Mouse (Mus musculus): Measurements from ENCODE around the gene Ddah1. TPM values are rescaled to one million over a fixed set of nuclear protein-coding genes. Genes with fewer than 3 reads are reported as not detected.

Ddah1 gene
- polyA plus RNA-seq, 1 experiment from 2014 or later: 39.4 TPM

DNA sequence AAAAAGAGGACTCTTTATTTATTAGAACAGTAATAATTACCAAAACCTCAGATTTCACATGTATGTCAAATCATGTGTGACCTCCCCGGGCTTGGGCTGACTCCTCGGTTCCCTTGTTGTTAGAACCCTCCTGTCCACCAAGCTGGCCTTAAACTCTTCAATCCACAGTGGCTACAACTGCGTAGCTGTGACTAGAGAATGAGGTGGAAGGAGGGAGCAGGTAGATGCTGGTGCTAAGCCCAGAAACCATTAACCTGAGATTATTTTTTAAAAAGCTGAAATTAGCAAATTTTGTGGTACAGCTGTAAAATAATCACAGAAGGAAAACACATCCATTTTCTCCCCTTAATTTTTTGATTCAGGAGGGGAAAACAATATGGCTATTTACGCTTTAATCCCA, 10.0 kb downstream of the Ddah1 start:
- 90% methylated on average over 4 of the region's 4 CpGs for WGBS
- H3K27me3 ChIP-seq: no peaks in the 10 kb centered on the region
- H3K4me2 ChIP-seq: no peak overlapping the region
- no peak overlapping the region for H3K27ac ChIP-seq
- no peak overlapping the region for H3K4me3 ChIP-seq
- ATAC-seq (ENCODE audit: insufficient number of reproducible peaks, insufficient read depth, low FRiP score, low TSS enrichment, low read depth): no peak
- peaks cover 9% of the 10 kb centered on the region for H3K4me1 ChIP-seq
- H3K9me3 ChIP-seq: no peaks in the 10 kb centered on the region
- H3K9ac ChIP-seq: no peak overlapping the region
- no peaks in the 10 kb centered on the region for H3K36me3 ChIP-seq

DNA sequence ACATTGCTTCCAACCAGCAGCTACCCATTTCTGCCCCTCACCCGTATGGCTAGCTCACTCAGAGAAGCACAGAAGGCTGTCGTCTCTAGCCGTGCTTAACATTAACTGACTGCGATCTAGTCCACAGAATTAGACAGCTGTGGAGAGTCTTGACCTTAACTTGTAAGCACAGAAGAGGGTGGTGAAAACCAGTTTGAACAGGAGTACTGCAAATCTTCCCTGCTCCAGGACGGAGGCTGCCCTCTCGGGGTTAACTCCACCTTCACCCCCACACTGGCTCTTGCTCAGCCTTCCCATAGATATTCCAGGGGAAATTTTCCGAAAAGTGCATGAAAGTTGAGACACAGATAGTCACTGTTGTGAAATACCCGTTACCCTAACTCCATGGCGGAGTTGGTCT, 14.9 kb downstream of the Ddah1 start:
- no peaks in the 10 kb centered on the region for H3K9me3 ChIP-seq
- H3K27ac ChIP-seq: no peak overlapping the region
- H3K4me1 ChIP-seq: peaks cover 27% of the 10 kb centered on the region
- WGBS: 81% methylated on average over 9 of the region's 9 CpGs
- no peak overlapping the region for H3K4me2 ChIP-seq
- no peaks in the 10 kb centered on the region for H3K36me3 ChIP-seq
- no peaks in the 10 kb centered on the region for H3K27me3 ChIP-seq
- H3K4me3 ChIP-seq: no peak overlapping the region
- no peak for ATAC-seq (ENCODE audit: insufficient number of reproducible peaks, insufficient read depth, low FRiP score, low TSS enrichment, low read depth)
- no peak overlapping the region for H3K9ac ChIP-seq

DNA sequence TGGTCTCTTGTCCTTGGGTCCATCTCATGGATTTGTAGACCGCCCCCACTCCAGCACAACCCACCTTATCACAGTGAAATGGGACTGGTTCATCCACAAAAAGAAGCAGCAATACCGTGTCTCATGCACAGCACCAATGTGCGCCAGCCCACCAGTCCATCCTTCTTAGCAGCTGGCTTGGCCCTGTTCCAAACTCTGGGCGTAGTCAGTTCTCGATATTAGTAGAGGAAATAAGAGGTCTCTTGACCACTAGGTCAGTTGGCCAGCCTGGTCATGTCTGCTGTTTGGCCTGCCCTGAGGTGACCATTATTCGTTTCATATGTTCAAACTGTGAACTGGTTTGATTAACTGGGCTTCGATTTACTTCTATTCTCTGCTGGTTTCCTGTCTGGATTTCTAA, 15.9 kb downstream of the Ddah1 start:
- H3K27me3 ChIP-seq: no peaks in the 10 kb centered on the region
- WGBS: 82% methylated on average over 7 of the region's 7 CpGs
- H3K9ac ChIP-seq: no peak overlapping the region
- ATAC-seq (ENCODE audit: insufficient number of reproducible peaks, insufficient read depth, low FRiP score, low TSS enrichment, low read depth): no peak
- H3K4me1 ChIP-seq: peaks cover 33% of the 10 kb centered on the region
- H3K4me3 ChIP-seq: no peak overlapping the region
- no peak overlapping the region for H3K27ac ChIP-seq
- H3K36me3 ChIP-seq: no peaks in the 10 kb centered on the region
- H3K9me3 ChIP-seq: no peaks in the 10 kb centered on the region
- no peak overlapping the region for H3K4me2 ChIP-seq

DNA sequence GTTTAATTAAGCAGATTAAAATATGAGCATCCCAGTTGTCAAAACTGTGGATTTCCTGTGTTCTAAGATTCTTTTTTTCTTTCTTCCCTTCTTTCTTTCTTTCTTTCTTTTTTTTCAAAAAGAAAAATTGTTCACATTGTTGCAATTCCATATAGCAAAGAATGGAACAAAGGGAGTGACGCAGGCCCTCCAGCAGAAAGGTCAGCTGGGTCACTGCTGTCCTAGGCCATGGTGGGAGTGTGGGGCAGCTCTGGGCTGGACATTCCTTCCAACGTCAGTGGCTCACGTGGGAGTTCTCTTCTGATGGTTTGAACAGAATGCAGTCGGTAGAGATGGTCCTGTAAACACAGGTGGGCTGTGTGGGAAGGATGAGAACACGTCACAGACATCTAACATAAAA, 16.8 kb downstream of the Ddah1 start:
- H3K4me3 ChIP-seq: no peak overlapping the region
- no peak overlapping the region for H3K9ac ChIP-seq
- H3K4me2 ChIP-seq: no peak overlapping the region
- 51% methylated on average over 5 of the region's 5 CpGs for WGBS
- H3K27ac ChIP-seq: no peak overlapping the region
- H3K4me1 ChIP-seq: peaks cover 39% of the 10 kb centered on the region
- no peaks in the 10 kb centered on the region for H3K9me3 ChIP-seq
- H3K27me3 ChIP-seq: no peaks in the 10 kb centered on the region
- no peak for ATAC-seq (ENCODE audit: insufficient number of reproducible peaks, insufficient read depth, low FRiP score, low TSS enrichment, low read depth)
- no peaks in the 10 kb centered on the region for H3K36me3 ChIP-seq

DNA sequence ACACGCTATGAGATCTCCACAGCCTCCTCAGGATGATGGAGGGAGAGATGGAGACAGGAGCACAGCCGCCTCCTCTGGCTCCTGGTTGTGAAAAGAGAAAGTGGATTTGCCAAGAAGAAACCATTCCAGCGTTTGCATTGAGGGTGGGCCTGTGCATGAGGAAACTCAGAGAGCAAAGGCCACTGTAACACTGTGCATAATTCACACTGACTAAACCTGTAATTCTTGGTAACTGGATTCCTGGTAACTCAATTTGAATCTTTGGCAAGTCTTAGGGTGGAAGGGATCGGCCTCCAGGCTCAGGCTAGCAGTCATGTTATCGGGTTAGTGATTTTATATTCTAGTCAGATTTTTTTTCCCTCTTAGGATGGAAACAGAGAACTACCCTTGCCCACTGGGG, 17.4 kb downstream of the Ddah1 start:
- WGBS: 73% methylated on average over 5 of the region's 5 CpGs
- Histone ChIP-seq H3K4me2 (no peak overlapping the region), H3K4me3 (no peak overlapping the region), H3K36me3 (no peaks in the 10 kb centered on the region), H3K27ac (no peak overlapping the region), H3K9me3 (no peaks in the 10 kb centered on the region), H3K9ac (no peak overlapping the region), H3K4me1 (peaks cover 42% of the 10 kb centered on the region), H3K27me3 (no peaks in the 10 kb centered on the region)
- ATAC-seq (ENCODE audit: insufficient number of reproducible peaks, insufficient read depth, low FRiP score, low TSS enrichment, low read depth): no peak

DNA sequence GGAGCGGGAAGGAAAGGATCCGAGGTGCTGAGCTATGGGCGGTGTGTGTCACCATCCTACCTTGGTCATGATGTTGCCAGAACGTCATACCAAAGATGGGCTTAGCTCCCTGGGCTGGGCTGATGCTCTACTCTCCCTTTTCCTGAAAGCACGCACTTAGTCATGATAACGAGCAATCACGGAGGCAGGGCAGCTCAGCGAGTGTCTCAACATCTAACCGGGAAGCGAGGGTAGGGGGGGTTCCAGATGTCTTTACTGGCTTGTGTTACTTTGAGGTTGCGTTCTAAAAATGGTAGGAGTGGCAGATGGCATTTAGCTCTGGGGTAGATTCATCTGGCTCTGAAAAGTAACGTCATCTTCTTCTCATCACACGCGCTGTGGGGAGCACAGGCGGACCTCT, 18.5 kb downstream of the Ddah1 start:
- no peaks in the 10 kb centered on the region for H3K36me3 ChIP-seq
- no peaks in the 10 kb centered on the region for H3K27me3 ChIP-seq
- 44% methylated on average over 15 of the region's 15 CpGs for WGBS
- no peak overlapping the region for H3K9ac ChIP-seq
- peak overlapping the region; percentile 29; the same call in 1 of the 2 replicates for H3K27ac ChIP-seq
- no peak overlapping the region for H3K4me3 ChIP-seq
- H3K9me3 ChIP-seq: no peaks in the 10 kb centered on the region
- ATAC-seq (ENCODE audit: insufficient number of reproducible peaks, insufficient read depth, low FRiP score, low TSS enrichment, low read depth): no peak
- H3K4me1 ChIP-seq: peaks cover 48% of the 10 kb centered on the region
- peak overlapping the region; percentile 18 for H3K4me2 ChIP-seq

DNA sequence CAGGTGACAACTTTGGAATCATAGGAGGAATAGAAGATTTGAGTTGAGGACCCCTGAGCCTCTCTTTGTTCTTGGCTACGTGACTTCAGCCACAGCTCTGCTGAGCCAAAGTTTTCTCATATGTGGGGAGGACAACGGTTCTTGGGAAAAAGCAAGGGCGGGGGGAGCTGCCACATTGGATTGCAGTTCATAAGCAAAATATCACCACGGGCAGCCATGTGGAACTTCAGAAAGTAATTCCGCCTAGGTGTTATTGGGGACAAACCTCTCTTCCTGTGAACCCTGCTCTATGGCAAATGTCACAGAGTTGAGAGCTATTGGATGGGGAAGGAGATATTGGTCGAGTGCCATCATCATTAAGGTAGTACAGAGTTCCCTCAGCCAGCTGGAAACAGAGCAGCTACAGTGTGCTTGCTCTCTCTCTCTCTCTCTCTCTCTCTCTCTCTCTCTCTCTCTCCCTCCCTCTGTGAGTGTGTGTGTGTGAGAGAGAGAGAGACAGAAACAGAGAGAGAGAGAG, 20.0 kb downstream of the Ddah1 start:
- Histone ChIP-seq H3K27me3 (no peaks in the 10 kb centered on the region), H3K9ac (no peak overlapping the region), H3K4me3 (no peak overlapping the region), H3K4me2 (no peak overlapping the region), H3K27ac (peak overlapping the region; percentile 12; the same call in 1 of the 2 replicates), H3K9me3 (no peaks in the 10 kb centered on the region), H3K4me1 (peaks cover 48% of the 10 kb centered on the region), H3K36me3 (no peaks in the 10 kb centered on the region)
- ATAC-seq (ENCODE audit: insufficient number of reproducible peaks, insufficient read depth, low FRiP score, low TSS enrichment, low read depth): no peak
- WGBS: 75% methylated on average over 6 of the region's 6 CpGs

DNA sequence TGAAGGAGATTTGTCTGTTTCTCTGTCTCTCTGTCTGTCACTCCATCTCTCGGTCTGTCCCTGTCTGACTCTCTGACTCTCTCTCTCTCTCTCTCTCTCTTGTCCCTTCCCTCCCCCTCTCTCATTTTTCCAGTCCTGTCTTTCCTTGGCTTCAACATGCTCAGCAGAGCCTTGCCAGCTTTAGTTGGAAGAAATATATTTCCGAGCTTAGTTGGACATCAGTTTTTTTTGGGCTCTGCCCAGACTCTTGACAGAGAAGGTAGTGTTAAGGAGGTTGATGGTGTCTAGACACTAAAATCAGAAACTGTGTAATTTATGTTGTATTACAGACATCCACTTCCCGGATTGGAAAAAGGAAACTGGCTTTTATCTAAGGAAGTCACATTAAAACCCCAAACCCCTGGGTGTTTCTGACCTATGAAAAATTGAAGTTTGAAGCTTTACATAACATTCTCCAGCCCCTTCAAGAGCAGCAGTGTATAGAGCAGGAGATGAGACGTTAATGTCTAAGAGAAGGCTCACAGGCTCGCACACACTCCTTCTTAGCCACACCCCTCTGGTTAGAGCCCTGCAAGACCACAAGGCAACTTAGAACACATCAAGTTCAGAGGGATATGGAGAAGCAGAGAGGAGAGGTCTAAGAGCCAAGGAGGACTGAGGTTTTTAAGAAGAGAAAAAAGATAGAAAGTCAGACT, 21.0 kb downstream of the Ddah1 start:
- Histone ChIP-seq H3K27ac (0 out of 2 replicates have a peak overlapping the region, but pooled peaks have one; percentile 12), H3K36me3 (no peaks in the 10 kb centered on the region), H3K9ac (no peak overlapping the region), H3K27me3 (no peaks in the 10 kb centered on the region), H3K4me3 (no peak overlapping the region), H3K4me2 (no peak overlapping the region), H3K9me3 (no peaks in the 10 kb centered on the region), H3K4me1 (peaks cover 45% of the 10 kb centered on the region)
- ATAC-seq (ENCODE audit: insufficient number of reproducible peaks, insufficient read depth, low FRiP score, low TSS enrichment, low read depth): no peak
- WGBS: 44% methylated on average over 5 of the region's 5 CpGs

DNA sequence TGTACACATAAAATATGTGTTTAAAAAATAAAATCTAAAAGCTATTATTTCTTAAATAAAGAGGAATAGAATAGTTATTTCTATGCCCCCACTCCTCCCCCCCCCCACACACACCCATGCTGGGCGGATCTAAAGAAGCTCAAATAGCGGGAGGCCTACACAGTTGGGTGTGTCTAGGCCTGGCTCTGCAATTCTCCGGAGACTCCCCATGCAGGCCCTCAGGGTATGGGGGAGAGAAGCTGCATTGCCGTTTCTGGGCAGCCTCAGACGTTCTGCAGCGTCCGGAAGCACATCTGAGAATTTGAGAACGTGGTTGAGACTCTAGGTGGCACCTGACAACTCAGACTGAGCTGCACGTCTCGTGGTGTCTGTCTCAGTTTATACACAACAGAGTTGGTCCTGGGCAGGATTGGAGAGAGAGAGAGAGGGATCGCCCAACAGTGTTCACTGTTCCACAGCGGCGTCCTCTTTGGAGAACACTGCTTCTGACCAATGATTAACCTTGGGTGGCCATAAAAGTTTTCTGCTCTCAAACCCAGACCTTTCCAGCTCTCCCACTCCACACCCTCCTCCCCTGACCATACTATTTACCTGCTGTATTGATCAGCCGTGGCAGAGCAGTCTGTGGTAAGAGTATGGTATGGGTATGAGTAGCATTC, 22.4 kb downstream of the Ddah1 start:
- Histone ChIP-seq H3K27me3 (no peaks in the 10 kb centered on the region), H3K9ac (no peak overlapping the region), H3K9me3 (no peaks in the 10 kb centered on the region), H3K27ac (no peak overlapping the region; the same call in 1 of the 2 replicates), H3K36me3 (no peaks in the 10 kb centered on the region), H3K4me1 (peaks cover 41% of the 10 kb centered on the region), H3K4me2 (no peak overlapping the region), H3K4me3 (no peak overlapping the region)
- no peak for ATAC-seq (ENCODE audit: insufficient number of reproducible peaks, insufficient read depth, low FRiP score, low TSS enrichment, low read depth)
- 48% methylated on average over 14 of the region's 14 CpGs for WGBS

DNA sequence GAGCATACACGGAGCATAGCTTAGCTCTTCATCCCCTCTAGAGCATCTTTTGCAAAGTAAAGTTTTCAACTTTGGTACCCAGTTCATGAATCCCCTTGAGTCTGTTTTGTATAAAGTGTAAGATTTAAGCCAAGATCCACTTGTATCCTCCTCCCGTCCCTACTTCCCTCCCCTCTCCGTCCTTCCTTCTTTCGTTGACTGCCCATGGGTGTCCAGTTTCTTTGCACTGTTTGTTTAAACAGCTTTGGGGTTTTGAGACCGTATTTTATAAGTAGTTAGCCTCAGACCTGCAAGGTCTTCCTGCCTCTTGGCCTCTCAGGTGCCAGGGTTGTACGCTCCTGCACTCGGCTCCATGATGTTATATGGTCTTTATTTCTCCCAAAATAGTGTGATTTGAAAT, 26.8 kb downstream of the Ddah1 start:
- Histone ChIP-seq H3K27me3 (no peaks in the 10 kb centered on the region), H3K27ac (no peak overlapping the region), H3K4me2 (no peak overlapping the region), H3K4me1 (peaks cover 9% of the 10 kb centered on the region; the same call in 1 of the 2 replicates), H3K9ac (no peak overlapping the region), H3K4me3 (no peak overlapping the region), H3K9me3 (no peaks in the 10 kb centered on the region), H3K36me3 (no peaks in the 10 kb centered on the region)
- no peak for ATAC-seq (ENCODE audit: insufficient number of reproducible peaks, insufficient read depth, low FRiP score, low TSS enrichment, low read depth)
- WGBS: 67% methylated on average over 7 of the region's 7 CpGs

DNA sequence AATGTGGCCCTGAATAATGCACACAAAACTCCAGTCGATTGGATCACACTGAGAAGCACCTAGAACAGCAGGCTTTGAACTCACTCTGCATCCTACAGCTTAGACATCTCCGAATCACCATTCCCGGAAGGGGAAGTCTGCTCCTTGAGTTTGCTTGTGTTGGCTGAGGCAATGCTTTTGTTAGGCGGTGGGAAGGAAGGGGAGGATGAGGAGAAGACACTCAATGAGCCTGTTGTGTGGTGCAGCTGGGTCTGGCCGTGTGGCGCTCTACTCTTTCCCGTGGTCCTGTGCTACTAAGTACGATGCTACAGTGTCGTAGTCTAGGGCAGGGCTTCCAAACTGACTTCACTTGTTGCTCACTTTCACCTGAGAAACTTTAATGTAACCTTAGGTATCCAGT, 28.8 kb downstream of the Ddah1 start:
- Histone ChIP-seq H3K4me1 (peaks cover 10% of the 10 kb centered on the region), H3K36me3 (no peaks in the 10 kb centered on the region), H3K27me3 (no peaks in the 10 kb centered on the region), H3K9me3 (no peaks in the 10 kb centered on the region), H3K4me3 (no peak overlapping the region), H3K27ac (no peak overlapping the region), H3K9ac (no peak overlapping the region), H3K4me2 (no peak overlapping the region)
- no peak for ATAC-seq (ENCODE audit: insufficient number of reproducible peaks, insufficient read depth, low FRiP score, low TSS enrichment, low read depth)
- 82% methylated on average over 9 of the region's 9 CpGs for WGBS

DNA sequence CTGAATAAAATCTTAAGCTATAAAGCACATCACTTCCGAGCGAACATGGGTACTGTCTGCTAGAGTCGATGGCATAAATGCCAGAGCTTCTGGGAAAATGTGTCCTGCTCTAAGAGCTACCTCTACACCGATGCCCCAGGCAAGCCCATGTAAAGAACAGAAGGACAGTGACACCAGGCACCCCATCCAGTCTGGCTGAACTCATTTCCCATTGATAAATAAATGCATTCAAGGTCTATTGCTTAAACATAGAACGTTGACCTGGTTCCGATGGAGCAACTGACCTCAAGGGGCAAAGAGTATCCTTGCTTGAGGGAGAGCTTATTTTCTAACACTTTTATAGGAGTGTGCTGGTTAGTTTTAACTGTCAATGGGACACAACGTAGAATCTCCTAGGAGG, 30.6 kb downstream of the Ddah1 start:
- no peaks in the 10 kb centered on the region for H3K27me3 ChIP-seq
- no peaks in the 10 kb centered on the region for H3K9me3 ChIP-seq
- no peak overlapping the region for H3K4me2 ChIP-seq
- 83% methylated on average over 7 of the region's 7 CpGs for WGBS
- H3K4me1 ChIP-seq: peaks cover 10% of the 10 kb centered on the region
- no peak overlapping the region for H3K4me3 ChIP-seq
- ATAC-seq (ENCODE audit: insufficient number of reproducible peaks, insufficient read depth, low FRiP score, low TSS enrichment, low read depth): no peak
- H3K36me3 ChIP-seq: no peaks in the 10 kb centered on the region
- no peak overlapping the region for H3K27ac ChIP-seq
- no peak overlapping the region for H3K9ac ChIP-seq
